Mouse (Mus musculus) myocyte (in vitro differentiated cells): ENCODE measurements around the gene Fam209. TPM values are rescaled to one million over a fixed set of nuclear protein-coding genes. Genes with fewer than 3 reads are reported as not detected.

ENCODE experiments used
- H3K27me3 ChIP-seq: one replicate; pipeline ENCODE4 v1.6.1; 2011; ENCODE audit not compliant: control insufficient read depth, insufficient read depth, insufficient read length
- H3K36me3 ChIP-seq: one replicate; pipeline ENCODE4 v1.6.1; 2011; ENCODE audit not compliant: control insufficient read depth, insufficient read depth
- H3K4me2 ChIP-seq: one replicate; pipeline ENCODE4 v1.6.1; 2011; ENCODE audit warnings: low read depth, control low read depth
- H3K4me3 ChIP-seq: one replicate; pipeline ENCODE4 v1.5.1; 2011; ENCODE audit warnings: mild to moderate bottlenecking, control low read depth, moderate library complexity
- H3K79me2 ChIP-seq: one replicate; pipeline ENCODE4 v1.6.1; 2011; ENCODE audit not compliant: control insufficient read depth, insufficient read depth
- H3ac ChIP-seq: one replicate; pipeline ENCODE4 v1.6.1; 2011; ENCODE audit not compliant: control insufficient read depth, insufficient read length
- CEBPB ChIP-seq: IDR thresholded peaks from 2 replicates; pipeline ENCODE4 v1.6.1; 2011; ENCODE audit warnings: mild to moderate bottlenecking, moderate library complexity; ENCODE audit not compliant: poor library complexity, insufficient read depth, severe bottlenecking
- E2F4 ChIP-seq: IDR thresholded peaks from one replicate; pipeline ENCODE4 v1.6.1; 2011; ENCODE audit warnings: mild to moderate bottlenecking, control low read depth, moderate library complexity; ENCODE audit not compliant: insufficient read depth
- MAX ChIP-seq: IDR thresholded peaks from one replicate; pipeline ENCODE4 v1.6.1; 2011; ENCODE audit warnings: low read depth, mild to moderate bottlenecking, control low read depth
- MYOD1 ChIP-seq, 3 experiments: IDR thresholded peaks; one replicate each; pipeline ENCODE4 v1.6.1; 2011; ENCODE audit warnings: control low read depth in 2 of 3, low read depth in 2 of 3, mild to moderate bottlenecking in 2 of 3, moderate library complexity in 1 of 3; ENCODE audit not compliant: insufficient read length in 2 of 3, control insufficient read depth in 1 of 3
- MYOG ChIP-seq, 3 experiments: IDR thresholded peaks; one replicate each; pipeline ENCODE4 v1.6.1; 2011; ENCODE audit warnings: control low read depth in 2 of 3, low read depth in 2 of 3, mild to moderate bottlenecking in 2 of 3; ENCODE audit not compliant: insufficient read length in 2 of 3, control insufficient read depth in 1 of 3, insufficient read depth in 1 of 3
- POLR2A ChIP-seq: IDR thresholded peaks from one replicate; pipeline ENCODE4 v1.6.1; 2011; ENCODE audit warnings: low read depth, mild to moderate bottlenecking, control low read depth, moderate library complexity; ENCODE audit not compliant: insufficient read length
- POLR2AphosphoS2 ChIP-seq: IDR thresholded peaks from one replicate; pipeline ENCODE4 v1.6.1; 2011; ENCODE audit warnings: low read depth, control low read depth; ENCODE audit not compliant: insufficient read length
- REST ChIP-seq: IDR thresholded peaks from one replicate; pipeline ENCODE4 v1.6.1; 2011; ENCODE audit warnings: mild to moderate bottlenecking, control low read depth, moderate library complexity; ENCODE audit not compliant: insufficient read depth, insufficient read length
- SRF ChIP-seq: IDR thresholded peaks from one replicate; pipeline ENCODE4 v1.6.1; 2011; ENCODE audit warnings: low read depth; ENCODE audit not compliant: control insufficient read depth, insufficient read length
- TCF12 ChIP-seq: IDR thresholded peaks from one replicate; pipeline ENCODE4 v1.6.1; 2011; ENCODE audit warnings: mild to moderate bottlenecking, control low read depth; ENCODE audit not compliant: poor library complexity, insufficient read depth, severe bottlenecking
- TCF3 ChIP-seq: IDR thresholded peaks from one replicate; pipeline ENCODE4 v1.6.1; 2011; ENCODE audit warnings: low read depth, control low read depth; ENCODE audit not compliant: insufficient read length
- USF1 ChIP-seq: IDR thresholded peaks from one replicate; pipeline ENCODE4 v1.6.1; 2011; ENCODE audit warnings: low read depth, mild to moderate bottlenecking, control low read depth, moderate library complexity
- polyA plus RNA-seq: library from polyadenylated mRNA; unstranded; fragments of >200 nt; fragmentation: generic; extraction: Trizol; gene quantifications from one replicate; pipeline ENCODE4 v1.2.1, GENCODE M21; 2012; ENCODE audit warnings: missing spikeins

Gene Fam209
- polyA plus RNA-seq, 1 experiment = 0.08 TPM

DNA sequence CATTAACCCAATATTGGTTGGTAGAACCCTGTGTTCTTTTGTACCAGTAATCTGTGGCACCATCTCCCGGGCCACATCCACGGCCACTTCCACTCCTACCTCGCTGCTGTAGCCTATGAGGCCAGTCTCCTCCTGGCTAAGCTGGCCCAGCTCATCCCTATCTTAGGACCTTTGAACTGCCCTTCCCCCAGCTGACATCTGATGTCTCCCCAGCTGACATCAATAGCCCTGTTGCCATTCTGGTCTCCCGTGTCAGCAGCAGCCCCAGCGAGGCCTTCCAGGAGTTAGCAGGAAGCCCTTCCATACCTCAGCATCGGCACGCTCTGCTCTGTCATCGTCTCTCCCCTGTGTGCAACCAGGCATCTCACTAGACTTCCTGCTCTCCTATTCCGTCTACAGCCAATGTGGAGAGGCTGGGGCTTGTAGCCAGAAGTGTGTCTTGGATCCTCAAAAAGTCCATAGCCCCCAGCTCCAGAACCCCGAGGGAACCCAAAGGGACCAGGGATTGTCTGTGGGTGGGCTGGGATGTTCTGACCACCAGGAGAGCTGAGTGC lies 4.5 kb downstream of the Fam209 start:
- Histone ChIP-seq H3K4me3 (no peak overlapping the region), H3K36me3 (no peaks in the 10 kb centered on the region), H3K27me3 (peaks cover 5% of the 10 kb centered on the region), H3ac (no peak overlapping the region), H3K4me2 (no peak overlapping the region), H3K79me2 (no peaks in the 10 kb centered on the region)
- TF ChIP-seq TCF3 = no peak
- no peak for TF ChIP-seq REST
- TF ChIP-seq MYOD1 (IDR thresholded peaks at IDR 0.05; ENCODE audit: control insufficient read depth in 1 of 3, insufficient read length in 2 of 3, low read depth in 2 of 3) = no peak
- TF ChIP-seq POLR2A = no peak
- TF ChIP-seq MYOG (IDR thresholded peaks at IDR 0.05; ENCODE audit: control insufficient read depth in 1 of 3, insufficient read depth in 1 of 3, insufficient read length in 2 of 3, low read depth in 2 of 3) = no peak
- no peak for TF ChIP-seq POLR2AphosphoS2
- no peak for TF ChIP-seq SRF
- TF ChIP-seq USF1 = no peak
- no peak for TF ChIP-seq CEBPB
- no peak for TF ChIP-seq E2F4
- TF ChIP-seq MAX = no peak
- no peak for TF ChIP-seq TCF12

DNA sequence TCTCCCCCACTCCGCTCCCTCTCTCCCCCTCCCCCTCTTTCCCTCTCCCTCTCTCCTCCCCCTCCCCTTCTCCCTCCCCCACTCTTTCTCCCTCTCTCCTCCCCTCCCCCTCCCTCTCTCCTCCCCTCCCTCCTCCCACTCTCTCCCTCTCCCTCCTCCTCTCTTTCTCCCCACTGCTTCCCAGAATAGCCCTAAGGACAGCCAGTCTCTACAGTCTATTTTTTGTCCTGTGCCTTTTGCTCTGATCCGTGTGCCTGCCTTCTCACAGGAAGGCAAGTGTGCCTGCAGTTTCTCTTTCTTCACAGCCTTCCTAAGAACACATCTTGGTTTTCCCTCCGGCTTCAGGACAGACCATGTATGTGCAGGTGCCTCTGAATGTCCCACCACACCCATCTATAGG lies 5.0 kb downstream of the Fam209 start:
- Histone ChIP-seq H3K79me2 (no peaks in the 10 kb centered on the region), H3K27me3 (peaks cover 8% of the 10 kb centered on the region), H3ac (no peak overlapping the region), H3K4me2 (peak overlapping the region; percentile 57), H3K36me3 (no peaks in the 10 kb centered on the region), H3K4me3 (no peak overlapping the region)
- TF ChIP-seq MYOD1 (IDR thresholded peaks at IDR 0.05; ENCODE audit: control insufficient read depth in 1 of 3, insufficient read length in 2 of 3, low read depth in 2 of 3) (no peak), MYOG (IDR thresholded peaks at IDR 0.05; ENCODE audit: control insufficient read depth in 1 of 3, insufficient read depth in 1 of 3, insufficient read length in 2 of 3, low read depth in 2 of 3) (no peak), POLR2A (no peak), E2F4 (no peak), REST (no peak), POLR2AphosphoS2 (no peak), SRF (no peak), USF1 (no peak), MAX (no peak), TCF12 (no peak), TCF3 (no peak), CEBPB (no peak)

- Histone ChIP-seq H3K27me3 (peaks cover 13% of the 10 kb centered on the region), H3K4me3 (no peak overlapping the region), H3K36me3 (no peaks in the 10 kb centered on the region), H3K4me2 (peak overlapping the region; percentile 57), H3ac (no peak overlapping the region), H3K79me2 (no peaks in the 10 kb centered on the region)
- TF ChIP-seq TCF3 (no peak), MAX (no peak), MYOD1 (IDR thresholded peaks at IDR 0.05; ENCODE audit: control insufficient read depth in 1 of 3, insufficient read length in 2 of 3, low read depth in 2 of 3) (no peak), REST (no peak), TCF12 (no peak), CEBPB (no peak), SRF (no peak), E2F4 (no peak), POLR2A (no peak), USF1 (no peak), MYOG (IDR thresholded peaks at IDR 0.05; ENCODE audit: control insufficient read depth in 1 of 3, insufficient read depth in 1 of 3, insufficient read length in 2 of 3, low read depth in 2 of 3) (no peak), POLR2AphosphoS2 (no peak)
Measured at GRCm38 (mm10) chr2:172477860-172478259, 5.5 kb downstream of the Fam209 start.

- TF ChIP-seq MYOD1 (IDR thresholded peaks at IDR 0.05; ENCODE audit: control insufficient read depth in 1 of 3, insufficient read length in 2 of 3, low read depth in 2 of 3) (no peak), POLR2AphosphoS2 (no peak), REST (no peak), MYOG (IDR thresholded peaks at IDR 0.05; ENCODE audit: control insufficient read depth in 1 of 3, insufficient read depth in 1 of 3, insufficient read length in 2 of 3, low read depth in 2 of 3) (no peak), TCF12 (no peak)
- H3ac ChIP-seq = no peak overlapping the region
- peaks cover 13% of the 10 kb centered on the region for H3K27me3 ChIP-seq
- no peak overlapping the region for H3K4me2 ChIP-seq
- no peak overlapping the region for H3K4me3 ChIP-seq
- H3K36me3 ChIP-seq = no peaks in the 10 kb centered on the region
- no peaks in the 10 kb centered on the region for H3K79me2 ChIP-seq
Measured at GRCm38 (mm10) chr2:172480296-172480695, 8.0 kb downstream of the Fam209 start.

- Histone ChIP-seq H3K4me3 (no peak overlapping the region), H3ac (no peak overlapping the region), H3K36me3 (no peaks in the 10 kb centered on the region), H3K4me2 (no peak overlapping the region), H3K79me2 (no peaks in the 10 kb centered on the region), H3K27me3 (peaks cover 13% of the 10 kb centered on the region)
- TF ChIP-seq TCF3 = no peak
- TF ChIP-seq CEBPB = no peak
- no peak for TF ChIP-seq USF1
- TF ChIP-seq MYOG (IDR thresholded peaks at IDR 0.05; ENCODE audit: control insufficient read depth in 1 of 3, insufficient read depth in 1 of 3, insufficient read length in 2 of 3, low read depth in 2 of 3) = no peak
- TF ChIP-seq E2F4 = no peak
- no peak for TF ChIP-seq POLR2AphosphoS2
- TF ChIP-seq POLR2A = no peak
- TF ChIP-seq MYOD1 (IDR thresholded peaks at IDR 0.05; ENCODE audit: control insufficient read depth in 1 of 3, insufficient read length in 2 of 3, low read depth in 2 of 3) = no peak
- TF ChIP-seq REST = no peak
- no peak for TF ChIP-seq MAX
- TF ChIP-seq TCF12 = no peak
- no peak for TF ChIP-seq SRF
Measured at GRCm38 (mm10) chr2:172481654-172482385, 9.5 kb downstream of the Fam209 start.
